Mouse (Mus musculus): Measurements from ENCODE around the gene Dusp13.

- TF ChIP-seq EP300 (IDR thresholded peaks at IDR 0.05; ENCODE audit: insufficient read depth, low read depth, low read length) (no peak), CTCF (IDR thresholded peaks at IDR 0.05) (no peak)
Measured at GRCm38 (mm10) chr14:21729936-21730335, 21.0 kb downstream of the Dusp13 start.
